Mouse (Mus musculus) erythroblast, embryonic 14.5 days (primary cell): ENCODE measurements around the gene Gm29094.
"Not testable (repeated sequence)": the region's sequence is repeated elsewhere in the genome, so short reads cannot be mapped to it uniquely, and the experiment has no call there.

Experiments used
- GATA1 ChIP-seq: IDR thresholded peaks from 2 replicates; pipeline ENCODE4 v1.6.1; 2012; ENCODE audit warnings: low read length, inconsistent platforms, mixed read lengths
- TAL1 ChIP-seq: IDR thresholded peaks from 3 replicates; pipeline ENCODE4 v1.6.1; 2012; ENCODE audit warnings: low read length, inconsistent platforms, mixed read lengths

DNA sequence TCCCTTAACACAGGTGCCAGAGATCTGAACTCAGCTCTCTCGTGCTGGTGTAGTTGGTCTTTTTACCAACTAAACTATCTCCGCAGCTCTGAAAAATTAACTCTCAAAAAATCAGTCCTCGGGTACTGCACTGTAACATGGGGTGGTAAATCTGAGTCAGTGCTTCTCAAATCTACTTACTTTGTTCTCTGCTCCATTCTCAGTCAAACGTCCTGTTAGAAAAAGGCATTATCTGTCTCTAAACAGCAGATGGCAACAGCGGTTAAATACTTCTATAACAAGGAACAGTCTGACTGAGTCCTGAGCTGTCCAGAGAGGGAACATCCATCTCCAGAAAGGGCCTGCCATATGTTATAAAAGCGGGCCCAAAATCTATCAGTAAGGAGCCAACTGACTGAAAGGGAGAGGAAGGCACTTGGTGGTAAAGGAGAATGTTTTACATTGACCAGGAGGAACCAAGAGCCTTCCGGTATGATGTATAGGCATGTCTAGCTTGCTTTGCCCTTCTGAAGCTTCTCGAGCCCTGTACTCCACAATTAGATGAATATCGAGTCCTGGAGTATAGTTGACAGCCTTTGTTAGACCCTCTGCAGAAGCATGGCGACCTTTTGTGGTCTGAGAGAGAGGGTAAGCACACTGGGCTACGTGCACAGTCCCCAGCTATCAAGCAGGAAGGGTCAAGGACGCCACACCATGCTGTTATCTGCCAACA lies 11.3 kb downstream of the Gm29094 start, which contains the start of gene Mthfs:
- TF ChIP-seq GATA1, TAL1: not testable (repeated sequence)
